Mouse (Mus musculus) retina, adult 2 months (tissue): Measurements from ENCODE around the gene Gpr15.

Experiments used
- DNase-seq: peaks from one replicate; pipeline ENCODE4 v3.0.0-alpha.2; 2012; ENCODE audit warnings: low read depth, low spot score

Gpr15 gene

DNA sequence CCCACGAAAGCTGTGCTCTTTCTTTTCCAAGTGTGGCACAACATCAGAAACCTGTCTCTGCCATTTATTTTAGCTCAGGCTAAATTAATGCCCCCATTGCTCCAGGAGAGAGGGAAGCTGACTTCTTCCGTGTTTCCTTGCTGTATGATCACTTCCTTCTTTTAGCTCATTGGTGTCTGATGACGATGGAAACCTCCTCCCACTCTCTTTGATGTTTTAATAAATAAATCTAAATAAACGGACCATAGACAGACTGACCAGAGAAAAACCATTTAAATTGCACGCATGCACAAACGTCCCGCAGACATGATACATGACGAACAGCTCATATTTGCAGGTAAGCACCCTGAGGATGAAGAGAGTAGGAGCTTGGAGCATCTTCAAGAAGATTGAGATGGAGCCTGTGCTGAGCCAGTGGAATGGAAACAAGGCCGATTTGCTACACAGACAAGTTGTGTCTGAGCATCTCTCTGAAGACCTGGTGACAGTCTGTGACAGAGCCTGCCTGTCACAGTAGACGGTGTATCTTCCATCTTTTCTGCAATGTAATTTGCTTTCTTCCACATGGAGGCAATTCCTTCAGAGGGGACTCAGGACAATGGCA, 16.4 kb downstream of the Gpr15 start:
- no peak for DNase-seq

DNA sequence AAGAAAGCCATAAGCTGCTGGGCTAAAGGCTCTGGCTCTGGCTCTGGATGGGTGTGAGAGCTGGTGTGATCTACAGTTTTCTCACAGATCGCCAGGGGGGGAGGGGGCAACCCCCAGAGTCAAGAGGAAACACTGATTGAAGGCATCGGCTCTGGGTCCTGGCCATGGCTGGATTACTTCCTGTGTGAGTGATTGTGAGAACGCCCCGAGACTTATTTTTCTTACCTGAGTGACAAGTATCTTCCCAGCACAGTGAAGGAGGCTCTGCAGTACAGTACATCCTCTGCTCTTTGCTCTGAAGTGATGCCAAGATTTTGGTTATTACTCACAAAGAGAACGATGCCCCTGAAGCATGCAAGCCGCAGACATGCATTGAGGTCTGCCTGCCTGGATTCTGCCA, 17.1 kb downstream of the Gpr15 start:
- no peak for DNase-seq

DNA sequence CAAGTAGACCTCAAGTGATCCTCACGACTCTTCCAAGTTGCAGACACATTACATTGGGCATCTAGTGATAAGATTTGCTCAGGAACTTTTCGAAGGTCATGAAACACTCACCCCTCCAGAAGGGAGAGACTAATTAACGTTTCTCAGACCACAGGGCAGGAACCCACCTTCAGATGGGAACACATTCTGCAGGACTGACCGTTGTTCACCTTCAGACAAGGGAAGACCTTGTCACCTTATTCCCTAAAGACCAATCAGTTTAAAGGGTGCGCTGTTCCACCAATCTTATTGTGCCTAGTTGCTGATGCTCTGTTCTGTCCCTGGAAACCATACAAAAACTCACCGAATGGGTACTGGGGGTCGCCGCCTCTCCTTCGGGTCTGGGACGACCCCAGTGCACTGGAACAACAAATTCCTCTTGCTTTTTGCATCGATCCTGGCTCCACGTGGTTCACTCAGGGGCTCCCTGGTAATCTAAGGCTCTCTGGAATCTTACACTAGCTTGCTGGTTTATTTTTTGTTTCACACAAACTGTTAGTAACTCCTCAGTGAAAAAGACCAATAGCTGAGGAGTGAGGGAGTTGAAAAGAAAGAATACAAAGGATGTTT, 17.9 kb downstream of the Gpr15 start:
- no peak for DNase-seq

DNA sequence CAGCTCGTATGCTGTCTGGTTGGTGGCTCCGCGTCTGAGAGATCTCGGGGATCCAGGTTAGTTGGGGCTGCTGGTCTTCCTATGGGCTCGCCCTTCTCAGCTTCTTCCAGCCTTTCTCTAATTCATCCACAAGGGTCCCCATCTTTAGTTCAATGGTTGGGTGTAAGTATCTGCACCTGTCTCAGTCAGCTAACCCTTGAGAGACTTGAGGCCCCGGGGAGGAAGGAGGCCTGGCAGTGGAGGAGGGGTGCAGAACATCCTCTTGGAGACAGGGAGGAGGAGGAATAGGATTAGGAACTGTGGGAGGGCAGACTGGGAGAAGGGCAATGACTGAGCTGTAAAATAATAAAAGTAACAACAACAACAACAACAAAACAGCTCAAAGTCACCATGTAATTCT, 18.7 kb downstream of the Gpr15 start:
- DNase-seq = no peak

DNA sequence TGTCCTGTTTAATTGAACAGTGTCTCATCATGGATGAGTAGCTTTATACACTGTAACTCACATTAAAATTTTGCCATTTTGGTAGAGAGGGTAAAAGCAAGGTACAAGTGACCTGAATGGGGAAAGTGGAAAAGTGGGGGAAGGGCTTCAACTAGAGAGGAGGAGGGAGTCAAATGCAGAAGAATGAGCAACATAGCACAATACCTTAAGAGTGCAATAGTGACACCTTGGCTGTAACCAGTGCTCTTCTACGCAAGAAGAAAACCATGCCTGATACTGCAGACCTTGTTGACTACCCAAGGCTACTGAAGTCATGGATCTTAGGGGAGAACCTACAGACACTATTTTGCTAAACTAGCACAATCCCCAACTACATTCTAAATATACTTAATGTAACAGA, 21.6 kb downstream of the Gpr15 start:
- no peak for DNase-seq

DNA sequence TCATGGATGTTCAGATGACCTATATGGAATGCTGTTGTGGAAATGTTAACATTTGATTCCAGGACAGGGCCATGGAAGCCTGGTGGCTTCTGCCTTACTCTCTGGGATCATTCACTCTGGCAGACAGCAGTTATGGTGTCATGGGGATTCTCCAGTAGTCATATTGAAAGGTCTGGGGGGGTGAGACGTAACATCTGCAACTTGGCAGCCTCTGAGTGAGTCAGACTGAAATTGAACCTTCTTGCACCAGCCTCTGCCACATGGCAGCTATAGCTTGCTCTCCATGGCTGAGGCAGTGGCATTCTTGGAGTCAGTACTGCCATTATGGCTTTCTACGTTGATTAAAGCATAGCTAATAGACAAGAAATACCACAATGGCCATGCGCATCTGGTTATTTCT, 22.1 kb downstream of the Gpr15 start:
- DNase-seq = no peak

DNA sequence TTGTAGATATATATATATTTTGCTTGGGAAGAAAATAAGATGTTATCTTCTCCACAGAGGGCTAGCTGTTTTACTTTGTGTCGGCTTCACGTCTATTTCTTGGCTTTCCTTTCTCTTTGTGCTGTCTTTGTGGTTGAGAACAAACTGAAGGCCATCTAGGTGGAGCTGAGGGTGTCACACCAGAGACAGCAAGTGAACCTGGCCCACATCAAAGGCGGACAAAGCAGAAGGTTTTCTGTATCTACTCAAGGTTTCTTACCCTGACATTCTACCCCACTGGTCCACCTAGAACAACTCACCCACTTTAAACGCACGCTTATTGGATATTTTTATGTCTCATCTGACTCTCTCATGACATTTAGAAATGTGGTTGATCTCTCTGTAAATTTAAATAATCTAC, 24.8 kb downstream of the Gpr15 start:
- DNase-seq = no peak

DNA sequence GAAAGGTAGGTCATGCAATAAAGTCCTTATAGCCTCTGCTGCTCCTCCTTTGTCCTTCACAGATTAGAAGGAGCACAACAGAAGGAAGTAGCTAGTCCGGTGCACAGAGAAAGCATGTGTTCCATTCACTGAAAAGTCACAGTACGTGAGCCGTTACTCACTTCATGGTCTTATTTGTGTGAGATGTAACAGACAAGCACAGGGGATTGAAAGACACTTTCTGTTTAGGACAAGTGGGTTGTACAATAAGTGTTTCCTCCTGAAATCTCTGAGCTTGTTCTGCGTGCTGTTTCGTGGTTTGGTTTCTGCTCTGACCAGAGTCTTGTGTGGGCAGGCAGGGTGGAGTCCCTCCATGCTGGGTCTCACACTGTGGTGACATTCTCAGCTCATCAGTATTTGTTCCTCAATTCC, 28.5 kb downstream of the Gpr15 start:
- DNase-seq = no peak

DNA sequence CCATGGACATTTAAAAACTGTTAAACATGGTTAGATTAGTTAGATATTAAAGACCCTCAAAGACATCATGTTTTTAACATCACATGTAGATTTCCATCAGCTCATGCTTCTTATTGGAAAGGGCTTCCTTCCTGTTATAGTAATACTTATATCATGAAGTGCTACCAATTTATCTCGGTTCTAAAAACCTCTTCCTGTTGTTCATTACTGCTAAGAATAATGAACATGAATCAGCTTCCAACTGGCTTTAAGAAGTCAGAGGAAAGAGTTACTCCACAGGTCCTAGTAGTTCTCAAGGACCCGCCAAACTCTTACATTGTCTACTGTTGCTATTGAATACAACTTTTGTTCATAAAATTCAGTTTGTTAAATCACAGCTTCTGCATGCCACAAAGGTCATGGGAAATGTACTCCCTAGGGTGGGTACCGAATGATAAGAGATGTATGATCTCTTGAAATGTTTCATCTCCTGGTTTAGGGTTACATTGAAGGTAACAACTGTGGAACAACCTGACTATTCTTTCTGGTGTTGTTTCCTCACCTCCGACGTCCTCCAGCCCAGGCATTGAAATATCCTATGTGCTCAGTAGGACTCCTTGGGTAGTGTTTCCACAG, 29.2 kb downstream of the Gpr15 start:
- DNase-seq = no peak

DNA sequence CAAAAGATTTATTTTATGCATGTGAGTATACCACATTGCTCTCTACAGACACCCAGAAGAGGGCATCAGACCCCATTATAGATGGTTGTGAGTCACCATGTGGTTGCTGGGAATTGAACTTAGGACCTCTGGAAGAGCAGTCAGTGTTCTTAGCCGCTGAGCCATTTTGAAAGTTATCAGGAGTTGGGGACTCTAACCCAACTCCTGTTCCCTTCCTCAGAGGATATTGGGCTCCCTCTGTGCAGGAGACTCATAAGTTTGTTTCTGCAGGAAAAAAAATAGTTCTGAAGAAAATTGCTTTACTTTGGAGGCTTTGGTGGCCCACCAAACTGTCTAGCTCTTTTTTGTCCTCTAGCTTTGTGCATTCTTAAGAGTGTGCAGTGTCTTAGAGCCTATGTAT, 30.3 kb downstream of the Gpr15 start:
- no peak for DNase-seq

DNA sequence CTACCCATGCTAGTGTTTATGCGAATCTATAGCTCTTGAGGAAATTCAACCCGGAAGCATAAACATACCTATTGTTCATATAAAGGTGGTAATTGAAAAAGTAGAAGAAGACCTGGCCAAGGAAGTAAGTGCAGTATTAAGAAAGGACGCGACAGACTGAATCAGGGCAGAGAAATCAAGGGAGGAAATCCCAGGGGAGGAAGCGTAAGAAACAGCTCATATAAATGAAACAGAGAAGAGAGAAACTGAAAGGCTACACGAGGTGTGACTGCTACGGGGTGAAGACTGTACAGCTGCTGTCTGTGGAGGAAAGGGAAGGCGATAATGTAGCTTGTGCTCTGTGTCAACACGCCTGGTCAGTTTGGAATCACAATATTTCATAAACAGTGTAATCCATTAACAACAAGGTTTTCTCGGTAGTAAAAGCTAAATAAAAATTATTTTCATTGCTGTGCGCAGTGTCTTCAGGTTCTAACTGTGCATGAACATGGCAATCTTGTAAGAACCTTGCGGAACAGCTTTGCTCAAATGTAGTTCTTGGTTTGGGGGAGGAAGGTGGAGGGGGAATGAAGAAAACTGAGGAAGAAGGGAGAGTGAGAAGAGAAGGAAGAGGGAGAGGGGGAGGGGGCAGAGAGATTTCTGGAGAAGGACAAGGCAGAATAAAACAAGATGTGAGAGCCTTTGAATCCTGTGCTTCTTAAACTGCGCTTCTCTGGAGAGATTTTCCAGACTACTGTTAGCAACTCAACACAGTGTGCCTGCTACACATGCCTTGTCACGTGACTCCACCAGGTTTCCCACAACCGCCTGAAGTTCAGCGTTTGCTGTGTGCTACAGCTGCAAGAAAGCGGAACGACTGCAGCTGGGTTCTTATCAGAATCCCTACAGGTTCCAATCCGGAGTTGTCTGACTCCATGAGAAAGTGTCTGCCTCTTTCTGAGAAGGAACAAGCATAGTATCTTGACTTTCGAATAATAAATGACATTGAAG, 33.0 kb downstream of the Gpr15 start:
- no peak for DNase-seq

DNA sequence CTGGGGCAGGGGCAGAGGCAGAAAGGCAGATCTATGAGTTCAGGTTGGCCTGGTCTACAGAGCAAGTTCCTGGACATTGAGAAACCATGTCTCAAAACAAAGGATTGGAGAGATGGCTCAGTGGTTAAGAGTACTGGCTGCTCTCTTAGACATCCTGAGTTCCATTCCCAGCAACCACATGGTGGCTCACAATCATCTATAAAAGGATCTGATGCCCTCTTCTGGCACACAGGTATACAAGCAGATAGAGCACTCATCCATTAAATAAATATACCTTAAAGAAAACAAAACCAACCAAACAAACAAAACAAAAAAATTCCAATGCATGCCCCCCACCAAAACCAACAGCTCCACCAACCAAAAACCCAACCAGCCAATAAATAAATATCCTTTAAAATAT, 34.3 kb downstream of the Gpr15 start:
- no peak for DNase-seq

DNA sequence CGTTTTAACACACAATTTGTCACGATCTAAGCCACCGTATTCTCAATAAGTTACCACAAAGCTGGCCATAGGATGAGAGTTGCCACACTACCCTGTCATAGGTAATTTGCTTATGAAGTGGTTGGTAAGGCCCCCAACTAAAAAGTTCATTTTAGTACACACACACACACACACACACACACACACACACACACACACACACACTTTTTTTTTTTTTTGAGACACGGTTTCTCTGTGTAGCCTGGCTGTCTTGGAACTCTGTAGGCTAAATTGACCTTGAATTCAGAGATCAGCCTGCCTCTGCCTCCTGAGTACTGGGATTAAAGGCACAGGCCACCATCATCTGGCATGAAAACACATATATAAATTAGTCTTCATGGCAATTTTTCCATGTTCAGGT, 35.0 kb downstream of the Gpr15 start:
- DNase-seq = no peak

DNA sequence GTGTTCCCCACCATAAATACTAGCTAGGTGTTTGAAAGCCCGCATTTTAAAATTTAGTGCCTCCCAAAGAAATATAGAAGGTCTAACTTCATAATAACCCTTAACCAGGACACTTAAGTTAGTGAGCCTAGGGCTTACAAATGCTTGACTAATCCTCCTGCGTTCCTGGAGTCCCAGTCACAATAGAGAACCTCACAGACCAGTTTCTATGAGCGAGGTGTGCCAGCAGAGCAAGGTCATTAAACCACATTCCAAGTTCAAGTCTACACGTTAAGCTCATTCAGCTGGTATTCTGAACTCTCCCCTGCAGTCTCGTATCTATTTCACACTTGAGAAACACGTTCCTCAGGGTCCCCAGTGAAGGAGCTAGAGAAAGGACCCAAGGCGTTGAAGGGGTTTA, 36.0 kb downstream of the Gpr15 start:
- no peak for DNase-seq

DNA sequence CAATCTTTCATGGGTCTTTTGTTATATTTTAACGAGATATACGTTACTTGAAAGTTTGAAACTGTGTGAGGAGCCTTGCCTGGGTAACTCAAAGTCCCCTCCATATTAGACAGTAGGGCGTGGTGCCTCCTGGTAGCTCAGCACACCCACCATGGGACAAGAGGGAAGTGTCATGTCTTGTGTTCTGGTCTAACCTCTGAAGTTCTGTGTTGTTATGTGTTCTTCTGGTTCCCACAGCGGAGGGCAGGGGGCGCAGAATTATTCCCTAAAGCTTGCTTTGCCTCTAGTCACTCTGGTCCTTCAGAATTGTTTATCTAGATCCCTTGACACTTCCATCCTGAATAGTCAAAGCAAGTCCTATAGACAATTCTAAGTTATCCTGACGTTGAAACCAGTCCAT, 36.8 kb downstream of the Gpr15 start:
- no peak for DNase-seq

DNA sequence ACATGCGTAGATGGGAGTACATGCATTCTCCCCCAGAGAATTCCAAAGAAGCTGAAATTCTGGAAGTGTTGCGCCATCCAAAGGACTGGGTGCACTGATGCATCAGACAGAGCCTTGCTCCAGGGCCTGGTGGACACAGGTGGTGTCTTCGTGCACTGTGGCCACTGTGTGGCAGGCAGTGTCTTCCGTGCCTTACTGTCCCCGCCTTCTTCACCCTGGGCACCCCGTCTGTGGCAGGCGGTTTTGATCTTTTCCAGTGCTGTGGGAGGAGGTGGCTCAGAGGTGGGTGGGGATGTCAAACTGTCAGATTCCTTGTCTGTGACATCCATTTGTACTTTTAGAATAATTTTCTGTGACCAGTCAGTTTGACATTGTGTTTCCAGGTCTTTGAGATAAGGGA, 40.2 kb downstream of the Gpr15 start:
- DNase-seq = no peak

DNA sequence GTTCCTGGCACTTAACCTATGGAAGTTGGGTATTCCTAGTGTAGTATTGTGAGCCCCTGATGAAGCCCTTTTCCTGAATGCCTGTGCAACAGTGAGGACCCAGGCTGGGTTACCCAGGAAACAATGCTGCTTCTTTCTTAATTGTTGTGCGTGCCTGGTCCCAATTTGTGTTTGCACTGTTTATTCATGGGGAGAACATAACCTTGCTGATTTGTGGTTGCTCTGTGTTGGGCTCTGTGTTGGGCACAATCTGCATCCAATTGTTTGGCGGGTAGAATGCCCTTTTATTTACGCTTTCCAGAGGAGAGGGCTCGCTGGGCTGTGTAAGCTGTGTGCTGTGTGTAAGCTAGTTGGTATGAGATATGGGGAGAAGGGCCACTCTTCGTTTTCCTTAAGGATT, 41.4 kb downstream of the Gpr15 start:
- DNase-seq = no peak

DNA sequence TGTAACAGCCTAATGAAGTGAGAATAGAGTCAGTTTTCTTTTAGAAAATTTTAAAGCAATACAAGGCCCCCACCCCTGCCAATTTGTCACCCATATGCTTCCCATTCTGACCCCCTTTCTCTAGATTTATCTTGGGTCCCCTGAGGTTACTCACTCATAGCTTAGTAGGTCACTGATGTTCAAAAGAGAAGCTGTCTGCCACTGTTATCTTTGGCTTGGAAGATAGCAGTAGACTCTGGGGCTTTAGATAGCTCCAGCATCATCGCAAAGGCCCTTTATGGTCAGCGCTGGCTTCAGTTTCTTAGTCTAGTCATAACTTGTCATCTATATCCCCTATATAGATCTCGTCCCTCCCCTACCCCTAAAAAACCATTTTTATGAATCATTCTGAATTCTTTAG, 42.2 kb downstream of the Gpr15 start:
- DNase-seq = no peak

DNA sequence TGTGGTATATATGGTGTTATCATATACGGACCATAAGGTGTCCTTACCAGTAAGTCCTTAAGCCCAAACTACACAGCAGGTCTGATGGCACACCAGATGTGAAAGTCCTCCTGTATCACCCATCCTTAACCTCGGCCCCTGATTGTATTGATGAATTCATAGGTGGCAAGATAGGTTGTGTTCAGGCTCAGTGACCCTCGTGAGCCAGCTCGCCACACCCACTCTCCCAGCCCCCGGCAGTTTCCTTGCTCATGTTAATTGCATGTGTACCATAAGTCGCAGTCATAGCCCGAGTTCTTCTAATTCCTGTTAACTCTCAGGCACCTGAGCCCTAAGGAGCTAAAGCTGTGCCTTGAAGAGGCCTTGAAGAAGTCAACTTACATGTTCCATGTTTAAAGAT, 42.7 kb downstream of the Gpr15 start:
- no peak for DNase-seq

DNA sequence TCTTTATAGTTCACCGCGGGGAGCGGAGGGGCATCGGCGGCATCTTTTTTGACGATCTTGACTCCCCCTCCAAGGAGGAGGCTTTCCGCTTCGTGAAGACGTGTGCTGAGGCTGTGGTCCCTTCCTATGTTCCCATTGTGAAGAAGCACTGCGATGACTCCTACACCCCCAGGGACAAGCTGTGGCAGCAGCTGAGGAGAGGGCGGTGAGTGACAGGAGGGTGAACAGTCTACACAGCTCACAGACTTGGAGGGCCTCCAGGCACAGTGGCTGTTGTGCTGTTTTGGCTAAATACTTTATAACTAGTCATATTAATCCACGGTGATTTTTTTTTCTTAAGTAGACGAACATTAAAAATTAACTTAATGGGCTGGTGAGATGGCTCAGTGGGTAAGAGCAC, 43.6 kb downstream of the Gpr15 start:
- DNase-seq = no peak

DNA sequence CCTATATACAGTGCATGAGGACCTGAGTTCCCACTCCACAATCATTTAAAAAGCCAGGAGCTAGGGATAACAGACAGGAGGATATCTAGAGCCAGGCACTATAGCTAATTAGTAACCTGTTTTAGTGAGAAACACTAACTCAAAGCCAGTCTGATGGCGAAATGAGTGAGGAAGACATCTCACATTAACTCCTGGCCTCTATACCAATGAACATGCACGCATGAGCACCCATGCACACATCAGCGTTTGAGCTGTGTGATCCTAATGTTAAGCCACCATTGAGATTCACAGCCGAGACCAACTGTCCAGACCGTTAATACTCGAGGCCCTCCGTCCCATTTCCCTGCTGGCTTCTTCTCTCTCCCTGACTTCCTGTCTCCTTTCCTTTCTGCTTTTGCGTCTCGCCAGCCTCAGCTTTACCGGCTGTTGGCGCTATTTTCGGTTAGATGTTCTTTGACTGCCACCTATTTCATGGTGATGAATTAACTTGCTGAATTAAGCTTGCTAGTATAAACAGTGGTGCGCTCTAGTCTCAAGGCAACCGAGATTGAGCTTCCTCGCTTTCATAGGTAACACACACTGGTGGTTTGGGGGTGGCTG, 45.0 kb downstream of the Gpr15 start:
- DNase-seq = no peak

DNA sequence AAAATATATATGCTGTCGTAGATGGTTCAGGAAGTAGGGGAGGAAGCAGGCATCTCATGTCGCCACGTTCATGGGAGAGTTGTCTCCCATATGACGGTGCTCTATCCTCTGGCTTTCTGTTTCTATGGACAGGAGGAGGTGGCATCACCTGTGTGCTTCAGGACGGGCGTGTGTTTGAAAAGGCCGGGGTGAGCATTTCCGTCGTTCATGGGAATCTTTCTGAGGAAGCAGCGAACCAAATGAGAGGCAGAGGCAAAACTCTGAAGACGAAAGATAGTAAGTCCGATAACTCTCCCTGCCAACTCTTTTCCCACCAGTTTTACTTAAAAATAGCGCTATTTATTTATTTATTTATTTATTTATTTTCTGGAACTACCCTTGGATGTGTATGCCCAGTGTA, 46.5 kb downstream of the Gpr15 start:
- no peak for DNase-seq
